Comparison of ENCODE assay signal across 9 mouse cellular contexts in genomic region chr4:62637856-62638604, GRCm38 (mm10).
DNase-seq lines count a peak whose midpoint lies in the region; ATAC-seq lines count a peak whose summit lies in the region.
"Had no signal": no experiment of that assay in that cellular context is flagged by ENCODE, and none has a peak within 500 bp of the region (broad histone marks: within the 10 kb centered on the region; RNA-seq: fewer than 3 reads in every experiment).

No protein-coding gene starts in this region.

- DNase-seq in kidney, adult 11 months = peak; percentile 73
- peak; percentile 32 for DNase-seq in T-cell, adult 2 months (ENCODE audit: low spot score)
- DNase-seq in cerebellum, postnatal 36 days = peak; percentile 54 to 64
- DNase-seq in naive thymus-derived CD4-positive, alpha-beta T cell, adult 2 months (ENCODE audit: low read depth) = peak; percentile 44
- no peak for DNase-seq in spleen, adult 12 weeks (ENCODE audit: low spot score)
- no peak for DNase-seq in right cerebral cortex, postnatal 36 days (ENCODE audit: low spot score in 2 of 2)
- no peak for DNase-seq in forebrain, embryonic 11.5 days (ENCODE audit: low spot score)

- H3K27me3 ChIP-seq in kidney, embryonic 16.5 days (ENCODE audit: insufficient read depth, low read length) = no peaks in the 10 kb centered on the region
- H3K27me3 ChIP-seq in forebrain, embryonic 11.5 days (ENCODE audit: control insufficient read depth, insufficient read depth, low read length) = no peaks in the 10 kb centered on the region
- H3K27me3 ChIP-seq: hindbrain, embryonic 15.5 days had no signal

- no peak overlapping the region for H3K9ac ChIP-seq in kidney, embryonic 16.5 days (replicated peaks; ENCODE audit: low read length)
- H3K9ac ChIP-seq in forebrain, embryonic 11.5 days (ENCODE audit: low read length) = no peak overlapping the region
- H3K9ac ChIP-seq: hindbrain, embryonic 15.5 days had no signal

- peaks cover 9% of the 10 kb centered on the region for H3K36me3 ChIP-seq in kidney, embryonic 16.5 days (ENCODE audit: insufficient read depth, low read length)
- no peaks in the 10 kb centered on the region for H3K36me3 ChIP-seq in forebrain, embryonic 11.5 days (ENCODE audit: control insufficient read depth, insufficient read depth, low read length)
- H3K36me3 ChIP-seq: hindbrain, embryonic 15.5 days had no signal

- ATAC-seq in kidney, embryonic 16.5 days (ENCODE audit: low FRiP score, low TSS enrichment) = no peak
- no peak for ATAC-seq in forebrain, embryonic 11.5 days (replicated peaks; ENCODE audit: low FRiP score)

- WGBS in kidney, embryonic 16.5 days = 78% methylated on average over 4 of the region's 4 CpGs
- 88% methylated on average over 4 of the region's 4 CpGs for WGBS in forebrain, embryonic 11.5 days

- peaks cover 39% of the 10 kb centered on the region for H3K4me1 ChIP-seq in kidney, embryonic 16.5 days (ENCODE audit: insufficient read depth, low read length)
- no peaks in the 10 kb centered on the region for H3K4me1 ChIP-seq in forebrain, embryonic 11.5 days (replicated peaks; ENCODE audit: control insufficient read depth, insufficient read depth, low read length)

- H3K9me3 ChIP-seq in kidney, embryonic 16.5 days (ENCODE audit: low read length) = no peaks in the 10 kb centered on the region
- no peaks in the 10 kb centered on the region for H3K9me3 ChIP-seq in forebrain, embryonic 11.5 days (ENCODE audit: control insufficient read depth, low read length)
- H3K9me3 ChIP-seq: hindbrain, embryonic 15.5 days had no signal

- H3K4me2 ChIP-seq in kidney, embryonic 16.5 days (replicated peaks; ENCODE audit: low read depth, low read length) = no peak overlapping the region
- no peak overlapping the region for H3K4me2 ChIP-seq in forebrain, embryonic 11.5 days (ENCODE audit: low read depth, low read length, severe bottlenecking)
- H3K4me2 ChIP-seq: hindbrain, embryonic 15.5 days had no signal

- no peak overlapping the region for H3K4me3 ChIP-seq in kidney, embryonic 16.5 days (ENCODE audit: low read length)
- no peak overlapping the region for H3K4me3 ChIP-seq in forebrain, embryonic 11.5 days (ENCODE audit: low read depth, low read length)
- H3K4me3 ChIP-seq: hindbrain, embryonic 15.5 days had no signal

- no peak overlapping the region for H3K27ac ChIP-seq in kidney, embryonic 16.5 days (ENCODE audit: low read length)
- H3K27ac ChIP-seq in forebrain, embryonic 11.5 days (ENCODE audit: low read depth, low read length) = no peak overlapping the region
- H3K27ac ChIP-seq: hindbrain, embryonic 15.5 days had no signal

Comparison
In these comparisons a context has a peak if more than half of its experiments do, and no peak if none do; other contexts are left out.
1. DNase-seq: peak in kidney, adult 11 months (single experiment), T-cell, adult 2 months (single experiment), cerebellum, postnatal 36 days (2 of 2) and naive thymus-derived CD4-positive, alpha-beta T cell, adult 2 months (single experiment); none in spleen, adult 12 weeks (single experiment), right cerebral cortex, postnatal 36 days (0 of 2) and forebrain, embryonic 11.5 days (single experiment).